Mouse (Mus musculus): ENCODE data around the gene Btbd35f7. TPM values are rescaled to one million over a fixed set of nuclear protein-coding genes. Genes with fewer than 3 reads are reported as not detected.

Btbd35f7 gene
- not detected in 2 replicates for polyA plus RNA-seq (2012; ENCODE audit: low replicate concordance)

GRCm38 (mm10) chrX:5668767-5669166, at the start of gene Btbd35f7:
Gene Btbd35f7 (plus strand): TSS chrX:5669067.

Other genes with a start within 250 kb of the Btbd35f7 start
- gene Mycs, start 199.8 kb upstream of the Btbd35f7 start, polyA plus RNA-seq (2012; ENCODE audit: low replicate concordance) = not detected in 2 replicates